Comparison of ENCODE assay signal across 8 mouse cellular contexts in genomic region chr17:83706594-83707126, GRCm38 (mm10). TPM values are rescaled to one million over a fixed set of nuclear protein-coding genes. Genes with fewer than 3 reads are reported as not detected.
DNase-seq lines count a peak whose midpoint lies in the region; ATAC-seq and TF ChIP-seq lines count a peak whose summit lies in the region.

No protein-coding gene starts in this region.

- peaks cover 6 to 27% of the 10 kb centered on the region in 2 experiments for H3K4me1 ChIP-seq in CH12.LX (ENCODE audit: control insufficient read depth in 1 of 2, insufficient read depth in 2 of 2)
- peaks cover 15% of the 10 kb centered on the region for H3K4me1 ChIP-seq in embryonic facial prominence, embryonic 13.5 days
- H3K4me1 ChIP-seq in heart, embryonic 15.5 days (replicated peaks): peaks cover 16% of the 10 kb centered on the region
- H3K4me1 ChIP-seq in kidney, postnatal 0 days (replicated peaks; ENCODE audit: insufficient read depth, low read length): no peaks in the 10 kb centered on the region

- WGBS in embryonic facial prominence, embryonic 13.5 days: under 1% methylated on average over 19 of the region's 19 CpGs
- WGBS in heart, embryonic 15.5 days: 2% methylated on average over 19 of the region's 19 CpGs
- 1% methylated on average over 19 of the region's 19 CpGs for WGBS in kidney, postnatal 0 days

- peak; percentile 73 for ATAC-seq in embryonic facial prominence, embryonic 13.5 days (ENCODE audit: insufficient number of reproducible peaks, insufficient read depth, low FRiP score, low TSS enrichment, low read depth)
- ATAC-seq in heart, embryonic 15.5 days (replicated peaks; ENCODE audit: insufficient number of reproducible peaks, insufficient read depth, low FRiP score, low read depth): peak; percentile 74
- ATAC-seq in kidney, postnatal 0 days (replicated peaks; ENCODE audit: low FRiP score, low read depth): peak; percentile 57

- peak overlapping the region; percentile 98 for H3K4me2 ChIP-seq in CH12.LX (ENCODE audit: insufficient read depth, low read depth, poor library complexity, severe bottlenecking)
- H3K4me2 ChIP-seq in embryonic facial prominence, embryonic 13.5 days: peak overlapping the region; percentile 87
- H3K4me2 ChIP-seq in heart, embryonic 15.5 days: peak overlapping the region; percentile 87
- peak overlapping the region; percentile 84 for H3K4me2 ChIP-seq in kidney, postnatal 0 days (ENCODE audit: low read length)

- dilution Hi-C loops in CH12.LX (cut with MboI; ENCODE audit: extremely low pct_ligation_motif_present, extremely low pct_unique_long_range_greater_than_20kb, low sequenced_read_pairs): no loop called here

- no peaks in the 10 kb centered on the region for H3K27me3 ChIP-seq in CH12.LX (replicated peaks)
- no peaks in the 10 kb centered on the region for H3K27me3 ChIP-seq in embryonic facial prominence, embryonic 13.5 days
- no peaks in the 10 kb centered on the region for H3K27me3 ChIP-seq in heart, embryonic 15.5 days
- H3K27me3 ChIP-seq in kidney, postnatal 0 days (ENCODE audit: insufficient read depth, low read length): no peaks in the 10 kb centered on the region

- TF ChIP-seq CTCF in CH12.LX (conservative IDR thresholded peaks at IDR 0.05 in 1 of 2, IDR thresholded peaks at IDR 0.05 in 1 of 2; ENCODE audit: low read depth in 2 of 2, low read length in 2 of 2): no peak
- TF ChIP-seq CTCF in kidney, postnatal 0 days (IDR thresholded peaks at IDR 0.05; ENCODE audit: low read depth): no peak

- H3K79me2 ChIP-seq in CH12.LX (replicated peaks; ENCODE audit: control insufficient read depth, extremely low read depth, insufficient read depth, poor library complexity, severe bottlenecking): peaks cover 12% of the 10 kb centered on the region

- no peak for TF ChIP-seq RAD21 in CH12.LX (IDR thresholded peaks at IDR 0.05; ENCODE audit: low read depth, low read length)

- no peak for TF ChIP-seq EP300 in CH12.LX (IDR thresholded peaks at IDR 0.05; ENCODE audit: low read length)

- in situ Hi-C loops in CH12.LX (cut with MboI; ENCODE audit: low pct_ligation_motif_present, low pct_unique_long_range_greater_than_20kb, low sequenced_read_pairs): no loop called here

- DNase-seq in CH12.LX (ENCODE audit: extremely low read depth): no peak
- DNase-seq in adrenal gland, postnatal 25 days: peak; percentile 40
- peak; percentile 72 for DNase-seq in kidney, postnatal 0 days (ENCODE audit: low spot score)
- DNase-seq in lung, postnatal 36 days: peak; percentile 53
- DNase-seq in right cerebral cortex, postnatal 14 days: peak; percentile 24
- DNase-seq in yolk sac, embryonic 10.5 days (ENCODE audit: low spot score): peak; percentile 38

- peak overlapping the region; percentile 44 for H3K27ac ChIP-seq in CH12.LX (ENCODE audit: insufficient read depth, low read depth)
- H3K27ac ChIP-seq in embryonic facial prominence, embryonic 13.5 days: peak overlapping the region; percentile 94
- peak overlapping the region; percentile 96 for H3K27ac ChIP-seq in heart, embryonic 15.5 days
- H3K27ac ChIP-seq in kidney, postnatal 0 days: peak overlapping the region; percentile 97

- peaks cover 2 to 18% of the 10 kb centered on the region in 2 experiments for H3K36me3 ChIP-seq in CH12.LX (replicated peaks in 1 of 2; ENCODE audit: control insufficient read depth in 1 of 2, insufficient read depth in 1 of 2, low read length in 1 of 2)
- H3K36me3 ChIP-seq in embryonic facial prominence, embryonic 13.5 days: peaks cover 26% of the 10 kb centered on the region
- H3K36me3 ChIP-seq in heart, embryonic 15.5 days: peaks cover 6% of the 10 kb centered on the region; the same call in 1 of the 2 replicates
- 0 out of 2 replicates have a peak, but pooled peaks cover 1% of the 10 kb centered on the region for H3K36me3 ChIP-seq in kidney, postnatal 0 days (ENCODE audit: insufficient read depth, low read length)

- H3K9ac ChIP-seq in CH12.LX (ENCODE audit: insufficient read depth, low read depth): peak overlapping the region; percentile 90
- peak overlapping the region; percentile 93 for H3K9ac ChIP-seq in embryonic facial prominence, embryonic 13.5 days
- peak overlapping the region; percentile 97 for H3K9ac ChIP-seq in heart, embryonic 15.5 days
- peak overlapping the region; percentile 97 for H3K9ac ChIP-seq in kidney, postnatal 0 days (ENCODE audit: low read depth, low read length)

- H3K9me3 ChIP-seq in CH12.LX (replicated peaks; ENCODE audit: low read length): no peaks in the 10 kb centered on the region
- H3K9me3 ChIP-seq in embryonic facial prominence, embryonic 13.5 days: no peaks in the 10 kb centered on the region
- no peaks in the 10 kb centered on the region for H3K9me3 ChIP-seq in heart, embryonic 15.5 days (replicated peaks)
- H3K9me3 ChIP-seq in kidney, postnatal 0 days (replicated peaks; ENCODE audit: low read length): no peaks in the 10 kb centered on the region

- H3K4me3 ChIP-seq in CH12.LX (replicated peaks in 1 of 3; ENCODE audit: low read depth in 2 of 3, low read length in 2 of 3, poor library complexity in 1 of 3): peak overlapping the region; percentile 80 to 97 (median 83)
- H3K4me3 ChIP-seq in embryonic facial prominence, embryonic 13.5 days: peak overlapping the region; percentile 83
- H3K4me3 ChIP-seq in heart, embryonic 15.5 days: peak overlapping the region; percentile 97
- peak overlapping the region; percentile 91 for H3K4me3 ChIP-seq in kidney, postnatal 0 days (replicated peaks; ENCODE audit: low read depth, low read length)

- TF ChIP-seq POLR2A in CH12.LX (IDR thresholded peaks at IDR 0.05; ENCODE audit: low read depth, low read length): no peak

TF ChIP-seq in CH12.LX, 34 proteins besides CTCF, POLR2A, EP300 and RAD21:
- TF ChIP-seq ELF1 (IDR thresholded peaks at IDR 0.05; ENCODE audit: low read depth, low read length): 0 out of 2 replicates have a peak, but pooled peaks have one; percentile 27
- TF ChIP-seq NRF1 (IDR thresholded peaks at IDR 0.05; ENCODE audit: low read depth, low read length): no peak
- peak; percentile 55; the same call in 1 of the 2 replicates for TF ChIP-seq CHD1 (IDR thresholded peaks at IDR 0.05; ENCODE audit: low read depth, low read length)
- 0 out of 2 replicates have a peak, but pooled peaks have one; percentile 21 for TF ChIP-seq MEF2A (IDR thresholded peaks at IDR 0.05; ENCODE audit: borderline replicate concordance, low read depth, low read length)
- TF ChIP-seq KAT2A (IDR thresholded peaks at IDR 0.05; ENCODE audit: insufficient replicate concordance, low read length): no peak
- no peak for TF ChIP-seq CHD2 (IDR thresholded peaks at IDR 0.05; ENCODE audit: low read length)
- TF ChIP-seq SMC3 (IDR thresholded peaks at IDR 0.05; ENCODE audit: low read depth, low read length): no peak
- peak; percentile 41 for TF ChIP-seq SIN3A (IDR thresholded peaks at IDR 0.05; ENCODE audit: low read length)
- TF ChIP-seq MAZ (IDR thresholded peaks at IDR 0.05; ENCODE audit: low read depth, low read length): 0 out of 2 replicates have a peak, but pooled peaks have one; percentile 51
- TF ChIP-seq UBTF (IDR thresholded peaks at IDR 0.05; ENCODE audit: low read depth, low read length): 0 out of 2 replicates have a peak, but pooled peaks have one; percentile 42
- no peak for TF ChIP-seq IRF4 (IDR thresholded peaks at IDR 0.05; ENCODE audit: low read depth, low read length)
- peak; percentile 32; the same call in 1 of the 2 replicates for TF ChIP-seq TCF12 (IDR thresholded peaks at IDR 0.05; ENCODE audit: low read depth, low read length)
TF ChIP-seq in CH12.LX: peak in this region for 7.

RNA-seq across cellular contexts. Expression of gene Mta3, which starts 0.7 kb away (rescaled TPM):
- total RNA-seq in CH12.LX (2012; rRNA removed): 24.7 and 31.1 TPM in 2 replicates
- total RNA-seq in CH12.LX (2014; rRNA removed): 39.2 and 42.0 TPM in 2 replicates
- 61.3 and 67.6 TPM in 2 replicates for polyA plus RNA-seq in CH12.LX (2012; ENCODE audit: insufficient read length, low read depth)
- 63.0 and 88.2 TPM in 2 replicates for total RNA-seq in adrenal gland, postnatal 25 days (2021)
- polyA plus RNA-seq in embryonic facial prominence, embryonic 13.5 days (2015; fragmentation: Nextera tagmentation; extraction: Ambion mirVana): 43.8 and 50.8 TPM in 2 replicates
- 36.9 and 40.5 TPM in 2 replicates for polyA plus RNA-seq in heart, embryonic 15.5 days (2015; fragmentation: Nextera tagmentation; extraction: Ambion mirVana)
- 42.2 and 45.0 TPM in 2 replicates for polyA plus RNA-seq in kidney, postnatal 0 days (2015; fragmentation: Nextera tagmentation; extraction: Ambion mirVana)

Comparison
In these comparisons a context has a peak if more than half of its experiments do, and no peak if none do; other contexts are left out.
1. H3K27ac ChIP-seq: peak in every context shown above with its lines; median percentile 97 in kidney, postnatal 0 days; 96 in heart, embryonic 15.5 days; 94 in embryonic facial prominence, embryonic 13.5 days; 44 in CH12.LX.